Mouse (Mus musculus): ENCODE results near the gene Phlda2.

Gene Phlda2

DNA sequence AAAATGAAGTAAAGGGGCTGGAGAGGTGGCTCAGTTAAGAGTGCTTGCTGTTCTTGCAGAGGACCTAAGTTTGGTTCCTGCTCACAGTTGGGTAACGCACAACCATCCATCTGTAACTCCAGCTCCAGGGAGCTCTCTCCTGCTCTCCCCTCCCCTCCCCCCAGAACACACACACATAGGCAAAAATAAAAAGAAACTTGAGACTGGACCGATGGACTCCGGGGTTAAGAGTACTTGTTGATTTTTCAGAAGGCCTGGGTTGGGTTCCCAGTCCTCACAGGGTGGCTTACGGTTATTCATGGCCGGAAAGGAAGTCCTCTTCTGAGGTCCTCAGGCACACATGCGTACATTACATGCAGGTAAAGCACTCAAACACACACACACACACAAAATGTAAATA, 976 bp upstream of the Phlda2 start:
- no peak for DNase-seq (ENCODE audit: low spot score in 2 of 2)

DNA sequence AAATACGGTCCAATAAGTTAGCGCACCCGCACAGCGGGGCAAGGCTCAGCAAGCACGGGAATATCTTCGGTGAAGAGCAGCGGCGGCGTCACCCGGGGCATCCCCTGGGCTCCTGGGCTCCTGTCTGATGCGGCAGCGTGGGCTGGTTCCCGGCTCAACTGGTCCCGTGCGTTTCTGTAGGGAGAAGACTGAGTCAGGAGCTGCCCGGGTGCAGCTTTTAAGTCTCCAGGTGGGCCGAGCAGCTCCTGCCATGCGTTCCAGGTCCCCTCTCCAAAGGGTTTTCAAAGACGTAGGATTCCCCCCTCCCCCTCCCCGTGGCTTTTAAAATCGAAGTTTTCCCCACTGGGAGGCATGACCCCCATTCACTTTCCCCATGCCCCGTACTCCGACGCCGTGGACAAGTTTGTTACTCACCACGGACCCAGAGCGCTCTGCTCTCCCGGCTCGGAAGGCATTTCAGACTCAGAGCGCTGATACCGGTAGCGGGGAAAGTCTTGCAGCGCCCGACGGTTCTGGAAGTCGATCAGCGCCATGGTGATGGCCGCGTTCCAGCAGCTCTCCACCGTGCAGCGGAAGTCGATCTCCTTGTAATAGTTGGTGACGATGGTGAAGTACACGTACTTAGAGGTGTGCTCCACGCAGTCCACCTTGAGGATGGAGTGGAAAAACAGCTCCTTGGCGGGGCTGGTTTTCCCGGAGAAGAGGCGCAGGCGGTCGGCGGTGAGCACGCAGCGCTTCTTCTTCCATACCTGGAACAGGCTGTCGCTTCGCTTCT, 1.1 kb downstream of the Phlda2 start:
- DNase-seq (ENCODE audit: low spot score in 2 of 2), result peak; percentile 28 to 29

DNA sequence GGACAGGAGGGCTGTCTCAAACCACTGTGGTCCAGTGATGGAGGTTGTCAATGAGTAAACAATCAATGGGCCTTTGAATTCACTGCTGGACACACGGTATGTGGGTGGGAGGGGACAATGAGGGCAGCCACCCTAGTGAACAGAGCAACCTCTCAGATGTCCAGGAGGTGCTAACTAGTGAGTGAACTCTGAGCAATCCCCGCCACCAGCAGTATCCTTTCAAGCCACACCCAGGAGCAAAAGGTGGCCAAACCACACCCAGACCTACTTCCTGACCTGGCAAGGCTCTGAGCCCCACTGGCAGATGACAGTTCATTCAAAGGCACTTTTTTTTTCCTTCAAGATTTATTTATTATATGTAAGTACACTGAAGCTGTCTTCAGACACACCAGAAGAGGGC, 2.0 kb downstream of the Phlda2 start:
- DNase-seq (ENCODE audit: low spot score in 2 of 2), result no peak

DNA sequence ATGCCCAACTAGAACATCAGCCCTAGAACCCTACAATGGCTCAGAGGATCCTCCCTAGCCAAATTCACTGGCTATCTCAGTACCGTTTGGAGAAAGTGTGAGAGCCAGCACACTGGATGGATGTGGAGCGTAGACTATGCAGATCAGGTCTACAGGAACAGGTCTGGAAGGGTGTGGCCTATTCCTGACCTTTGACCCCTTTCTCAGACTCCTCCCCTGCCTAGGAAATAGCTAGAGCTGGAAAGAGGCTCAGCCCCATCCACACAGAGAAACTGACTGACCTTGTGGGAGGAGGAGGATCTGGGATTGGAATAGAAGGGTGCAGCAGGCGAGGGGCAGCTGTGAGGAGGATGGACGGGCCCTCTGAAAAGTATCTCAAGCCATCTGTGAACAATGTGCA, 4.4 kb downstream of the Phlda2 start:
- DNase-seq (ENCODE audit: low spot score in 2 of 2), result no peak

DNA sequence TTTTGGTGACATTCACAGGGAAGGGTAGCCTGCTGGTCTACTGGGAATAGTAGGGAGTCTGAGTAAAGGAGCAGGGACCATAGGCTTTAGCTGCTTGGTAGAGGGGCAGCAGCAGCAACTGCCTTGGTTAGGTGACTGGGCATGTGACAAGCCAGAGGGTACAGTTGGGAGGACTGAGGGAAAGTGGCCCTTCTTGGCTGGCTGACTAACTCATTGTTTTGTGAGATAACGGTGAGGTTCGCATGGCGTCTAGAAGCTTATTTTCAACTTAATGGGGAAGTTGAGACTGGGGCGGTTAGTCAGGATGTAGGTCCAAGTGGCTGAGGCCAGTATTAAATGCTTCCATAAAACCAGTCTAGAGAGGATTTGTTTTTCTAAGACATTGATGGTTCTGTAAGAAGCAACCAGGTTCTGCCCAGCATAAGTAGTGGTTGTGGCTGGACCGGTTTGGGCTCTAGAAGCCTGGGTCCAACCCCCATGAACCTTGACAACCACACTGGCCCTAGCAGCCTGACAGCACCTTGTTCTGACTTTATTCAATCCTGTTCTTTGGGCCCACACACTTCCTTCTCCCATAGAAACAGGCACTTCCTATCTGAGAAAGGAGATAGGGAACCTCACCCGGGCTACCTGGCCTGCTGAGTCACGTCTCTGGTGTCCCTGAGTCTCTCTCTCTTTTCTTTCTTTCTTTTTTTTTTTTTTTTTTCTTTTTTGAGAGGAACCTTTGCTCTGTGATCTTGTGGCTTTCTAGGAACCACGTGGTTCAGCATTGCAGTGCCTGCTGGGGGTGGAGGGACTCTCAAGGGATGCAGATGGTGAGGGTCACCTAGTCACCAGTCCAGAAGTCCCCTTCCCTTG, 7.6 kb downstream of the Phlda2 start:
- DNase-seq (ENCODE audit: low spot score in 2 of 2), result no peak

DNA sequence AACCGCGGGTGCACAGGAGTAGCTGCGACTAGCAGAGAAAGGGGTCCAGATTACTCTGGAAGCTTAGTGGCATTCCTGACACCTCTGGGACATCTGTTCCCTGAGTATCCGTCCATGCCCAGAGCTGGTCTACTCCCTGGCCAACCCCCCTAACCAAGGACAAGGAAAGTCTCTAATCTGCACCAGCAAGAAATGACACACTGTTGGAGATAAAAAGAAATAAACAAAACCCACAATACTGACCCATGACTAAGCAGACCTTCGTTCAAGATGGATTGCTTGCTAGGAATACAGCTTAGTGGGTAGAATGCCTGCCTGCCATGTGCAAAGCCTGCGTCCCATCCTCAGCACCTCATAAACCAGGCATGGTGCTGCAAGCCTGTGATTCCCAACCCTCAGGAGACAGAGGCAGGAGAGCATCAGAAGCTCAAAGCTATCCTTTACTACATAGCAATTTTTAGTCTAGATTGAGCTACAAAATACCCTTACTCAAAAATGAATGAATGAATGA, 9.3 kb downstream of the Phlda2 start:
- DNase-seq (ENCODE audit: low spot score in 2 of 2), result no peak

DNA sequence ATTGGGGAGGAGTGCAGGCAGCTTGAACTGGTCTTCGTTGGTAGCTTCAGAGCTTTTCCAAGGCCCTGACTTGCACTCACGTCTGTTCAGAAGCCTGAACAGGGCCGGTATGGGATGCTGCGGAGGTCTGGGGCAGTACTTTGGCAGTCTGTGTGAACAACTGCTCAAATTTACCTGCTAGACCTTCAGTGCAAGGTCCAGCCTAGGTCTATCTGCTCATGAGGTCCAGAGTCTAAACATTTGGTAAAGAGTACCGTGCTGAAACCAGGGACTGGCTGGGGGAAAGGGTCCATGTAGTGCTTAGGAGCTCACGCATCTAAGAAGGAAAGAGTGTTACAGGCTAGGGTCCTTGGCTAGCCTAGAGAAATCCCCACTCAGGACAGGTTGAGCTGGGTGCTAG, 13.2 kb downstream of the Phlda2 start:
- DNase-seq (ENCODE audit: low spot score in 2 of 2), result no peak

DNA sequence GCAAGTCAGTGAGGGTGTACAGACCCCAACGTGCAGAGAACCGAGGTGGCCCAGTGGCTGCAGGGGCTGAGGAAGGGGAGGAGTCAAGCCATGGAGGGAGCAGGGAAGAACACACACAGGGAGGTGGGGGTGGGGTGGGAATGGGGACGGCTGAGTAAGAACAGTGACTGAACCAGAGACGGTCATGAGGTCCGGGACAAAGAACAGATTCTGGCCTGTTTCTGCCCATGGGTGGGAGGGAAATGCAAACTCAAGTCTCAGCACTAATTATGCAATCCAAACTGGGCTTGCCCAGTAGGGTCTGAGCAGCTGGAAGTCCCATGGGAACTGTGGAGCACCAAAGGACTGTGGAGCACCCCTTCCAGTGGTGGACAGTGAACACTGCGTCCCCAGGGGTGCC, 20.4 kb downstream of the Phlda2 start:
- DNase-seq (ENCODE audit: low spot score in 2 of 2), result no peak

DNA sequence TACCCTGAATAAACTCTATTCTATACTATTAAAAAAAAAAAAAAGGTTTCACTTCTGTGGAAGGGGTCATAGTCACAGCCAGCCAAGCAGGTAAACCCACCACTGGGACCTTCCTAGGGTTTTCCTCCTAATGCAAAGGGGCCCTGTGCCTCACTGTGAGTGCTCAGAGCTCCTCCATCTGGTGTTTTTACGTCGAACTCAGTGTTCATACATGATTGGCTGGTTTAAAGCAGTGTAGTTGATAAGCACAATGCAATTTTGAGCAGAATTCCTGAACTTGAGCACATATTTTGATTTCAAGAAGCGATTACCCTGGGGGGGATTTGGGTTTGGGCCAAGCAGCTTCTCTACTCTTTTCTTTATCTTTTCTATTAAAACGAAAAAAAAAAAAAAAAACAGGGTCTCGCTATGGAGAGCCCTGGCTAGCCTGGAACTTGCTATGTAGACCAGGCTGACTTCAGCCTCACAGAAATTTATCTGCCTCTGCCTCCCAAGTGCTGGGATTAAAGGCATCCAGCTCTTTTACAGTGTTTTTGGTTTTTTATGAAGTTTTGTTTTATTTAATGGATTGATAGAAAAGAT, 21.1 kb downstream of the Phlda2 start:
- DNase-seq (ENCODE audit: low spot score in 2 of 2), result no peak

DNA sequence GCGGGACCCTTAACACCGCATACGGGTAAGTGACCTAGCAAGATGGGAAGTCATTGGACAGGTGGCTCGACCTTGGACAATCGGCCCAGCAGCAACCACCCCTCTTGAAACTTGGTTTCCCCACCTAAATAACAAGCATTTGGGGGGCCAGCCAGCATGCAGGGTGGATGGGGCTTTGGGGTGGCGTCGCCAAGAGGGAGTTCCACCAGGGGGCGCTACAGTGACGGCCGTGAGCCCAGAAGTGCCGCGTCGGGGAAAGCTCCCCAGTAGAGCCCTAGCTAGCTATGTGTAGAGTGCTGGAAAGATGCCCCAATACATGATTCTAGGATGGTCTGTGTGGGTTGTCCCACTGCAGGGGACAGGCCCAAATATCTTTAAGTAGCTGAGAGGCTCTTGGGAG, 22.5 kb downstream of the Phlda2 start:
- DNase-seq (ENCODE audit: low spot score in 2 of 2), result peak in 1 of 2 experiments; percentile 30

DNA sequence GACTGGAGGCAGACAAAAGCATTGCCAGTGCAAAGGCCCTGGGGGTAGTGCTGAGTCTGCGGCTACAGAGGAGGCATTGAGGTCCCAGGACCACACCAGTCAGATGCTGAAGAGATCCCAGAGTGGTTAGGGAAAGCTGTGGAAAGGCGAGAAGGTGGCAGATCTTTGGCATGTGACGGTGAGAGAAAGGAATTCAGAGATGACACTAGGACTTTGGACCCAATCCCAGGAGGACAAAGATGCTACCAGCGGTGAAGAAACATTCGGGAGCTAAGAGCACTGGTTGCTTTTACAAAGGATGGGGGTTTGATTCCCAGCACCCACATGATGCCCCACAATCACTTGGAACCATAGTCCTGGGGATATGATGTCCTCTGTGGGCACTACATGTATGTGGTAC, 25.1 kb downstream of the Phlda2 start:
- DNase-seq (ENCODE audit: low spot score in 2 of 2), result no peak

DNA sequence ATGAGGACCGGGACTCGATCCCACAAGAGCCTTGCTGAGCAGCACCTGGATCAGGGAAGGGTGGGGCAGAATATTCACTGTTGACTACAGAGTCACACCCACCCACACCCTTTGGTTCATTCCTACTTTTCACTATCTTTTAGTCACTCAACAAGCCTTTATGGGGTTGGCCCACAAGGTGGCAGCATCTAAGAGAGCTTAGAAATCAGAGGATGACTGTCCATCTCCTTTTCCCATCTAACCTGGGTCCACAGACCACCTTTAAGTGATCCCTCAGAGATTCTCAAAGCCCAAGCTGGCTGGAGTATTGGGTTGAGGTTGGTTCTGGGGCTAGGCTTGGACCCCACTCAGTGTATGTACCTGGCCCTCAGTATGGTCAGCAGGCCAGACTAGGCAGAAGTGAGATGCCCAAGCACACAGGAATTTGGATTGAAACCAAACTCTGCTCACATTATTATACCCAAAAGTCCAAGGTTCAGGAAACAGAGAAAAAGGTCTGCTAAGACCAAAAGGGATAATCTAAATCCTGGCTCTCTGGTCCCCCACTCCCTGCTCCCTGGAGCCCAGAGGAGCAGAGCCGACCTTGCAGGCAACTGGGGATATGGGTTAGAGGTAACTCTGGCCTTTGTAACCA, 26.1 kb downstream of the Phlda2 start:
- no peak for DNase-seq (ENCODE audit: low spot score in 2 of 2)

DNA sequence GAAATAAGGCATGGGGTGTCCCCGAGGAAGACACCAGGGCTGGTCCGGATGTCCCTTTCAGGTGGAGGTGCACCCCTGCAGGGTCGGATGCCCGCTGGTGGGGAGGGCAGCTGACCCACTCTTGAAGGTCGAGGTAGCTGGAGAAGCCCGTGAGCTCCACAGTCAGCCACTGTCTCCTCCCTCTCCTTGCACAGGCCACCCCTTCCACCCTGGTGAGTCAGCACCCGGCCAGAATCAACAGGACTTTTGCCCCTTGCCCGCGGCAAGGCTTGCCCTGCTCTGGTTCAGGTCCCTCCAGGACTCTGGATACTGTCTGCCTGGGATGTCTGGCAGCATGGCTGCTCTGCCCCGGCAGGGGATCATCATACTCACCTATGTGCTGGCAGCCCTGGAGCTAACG, 27.1 kb downstream of the Phlda2 start:
- no peak for DNase-seq (ENCODE audit: low spot score in 2 of 2)

DNA sequence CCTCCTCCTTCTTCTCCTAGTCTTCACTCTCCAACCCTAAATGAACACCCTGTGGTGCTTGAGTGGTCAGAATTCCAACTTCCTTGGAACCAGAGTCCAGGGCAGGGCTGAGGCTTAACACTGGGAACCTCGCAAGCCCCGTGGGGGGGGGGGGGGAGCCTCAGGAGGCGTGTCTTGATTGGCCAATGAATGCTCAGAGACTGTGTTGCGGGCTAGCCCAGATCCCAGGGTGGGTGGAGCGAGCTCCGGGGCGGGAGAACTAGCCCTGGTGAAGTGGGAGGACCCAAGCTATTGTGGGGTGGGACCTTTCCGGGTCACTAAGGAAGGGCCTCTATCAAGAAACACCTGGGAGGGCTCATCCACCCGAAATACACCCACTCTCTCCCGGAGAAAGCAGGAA, 28.1 kb downstream of the Phlda2 start:
- no peak for DNase-seq (ENCODE audit: low spot score in 2 of 2)

DNA sequence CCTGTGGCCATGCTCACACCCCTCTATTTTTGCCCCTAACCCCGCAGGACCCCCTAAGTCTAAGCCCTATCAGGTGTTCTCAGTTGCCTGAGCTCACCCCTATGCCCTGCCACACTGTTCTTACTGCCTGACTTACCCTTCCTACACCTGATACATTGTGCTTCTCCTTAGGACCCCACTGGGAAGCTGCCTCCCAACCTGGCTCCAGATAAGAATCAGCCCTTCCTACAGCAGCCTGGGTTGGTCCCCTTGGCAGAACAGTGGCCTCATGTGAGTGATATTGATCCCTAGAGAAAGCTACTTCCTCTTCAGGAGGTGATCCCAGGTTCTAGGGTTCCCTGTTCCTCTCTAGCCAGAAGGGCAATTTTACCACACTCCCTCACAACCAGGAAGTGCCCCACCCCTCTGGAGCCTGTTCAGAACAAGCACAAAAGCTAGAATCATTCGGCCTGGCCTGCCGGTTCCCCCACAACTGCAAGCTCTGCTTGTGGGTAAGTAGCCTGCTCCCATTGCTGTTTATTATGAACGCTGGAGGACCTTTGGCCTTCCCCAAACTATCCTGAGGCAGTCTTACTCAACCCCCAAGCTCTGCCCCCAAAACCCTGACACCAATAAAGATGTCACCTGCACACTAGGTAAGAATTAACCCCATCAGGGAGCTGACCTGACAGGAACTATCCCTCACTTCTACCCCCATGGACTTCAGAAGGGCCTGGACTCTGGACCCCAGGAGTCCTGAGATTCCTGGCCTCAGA, 29.4 kb downstream of the Phlda2 start, which contains the start of gene Slc22a18:
TSS of gene Slc22a18 (plus strand) at position 390 of the 755 bp plus-strand sequence.
- DNase-seq (ENCODE audit: low spot score in 2 of 2), result peak; percentile 50 to 60

DNA sequence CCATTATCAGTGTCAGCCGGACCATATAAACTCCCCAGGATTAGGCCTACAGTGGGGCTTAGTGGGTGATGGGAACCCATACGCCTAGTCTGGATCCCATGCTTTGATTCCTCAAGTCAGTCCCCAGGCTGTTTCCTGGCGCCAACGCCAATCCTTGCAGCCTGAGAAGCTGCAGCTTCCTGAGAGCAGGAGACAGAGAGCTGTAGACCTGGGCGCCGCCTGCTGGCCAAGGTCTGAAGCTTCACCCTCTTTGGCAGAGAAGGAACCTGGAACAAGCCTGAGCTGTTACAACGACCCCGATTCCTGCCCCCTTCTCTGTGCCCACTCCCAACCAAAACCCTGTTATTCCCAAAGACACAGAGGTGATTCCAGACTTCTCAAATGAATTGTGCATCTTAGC, 33.0 kb downstream of the Phlda2 start:
- peak in 1 of 2 experiments; percentile 61 for DNase-seq (ENCODE audit: low spot score in 2 of 2)

DNA sequence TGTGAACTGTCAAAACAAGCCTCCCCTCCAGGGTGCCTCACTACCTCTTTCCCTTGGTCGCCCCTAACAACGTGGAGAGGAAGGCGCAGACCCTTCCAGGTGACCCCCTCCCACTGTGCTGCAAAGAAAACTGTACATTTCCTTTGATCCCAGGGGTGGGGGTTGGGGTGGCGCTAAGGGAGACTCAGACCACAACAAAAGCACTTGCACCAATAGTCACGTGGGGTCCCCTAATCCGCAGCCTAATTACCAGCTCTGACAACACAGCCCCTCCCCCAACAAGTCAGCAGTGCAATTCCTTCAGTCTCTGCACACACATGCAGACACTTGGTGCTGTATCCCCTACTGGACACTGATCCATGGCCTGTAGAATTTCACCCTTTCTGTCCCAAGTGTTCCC, 35.2 kb downstream of the Phlda2 start:
- DNase-seq (ENCODE audit: low spot score in 2 of 2), result no peak

DNA sequence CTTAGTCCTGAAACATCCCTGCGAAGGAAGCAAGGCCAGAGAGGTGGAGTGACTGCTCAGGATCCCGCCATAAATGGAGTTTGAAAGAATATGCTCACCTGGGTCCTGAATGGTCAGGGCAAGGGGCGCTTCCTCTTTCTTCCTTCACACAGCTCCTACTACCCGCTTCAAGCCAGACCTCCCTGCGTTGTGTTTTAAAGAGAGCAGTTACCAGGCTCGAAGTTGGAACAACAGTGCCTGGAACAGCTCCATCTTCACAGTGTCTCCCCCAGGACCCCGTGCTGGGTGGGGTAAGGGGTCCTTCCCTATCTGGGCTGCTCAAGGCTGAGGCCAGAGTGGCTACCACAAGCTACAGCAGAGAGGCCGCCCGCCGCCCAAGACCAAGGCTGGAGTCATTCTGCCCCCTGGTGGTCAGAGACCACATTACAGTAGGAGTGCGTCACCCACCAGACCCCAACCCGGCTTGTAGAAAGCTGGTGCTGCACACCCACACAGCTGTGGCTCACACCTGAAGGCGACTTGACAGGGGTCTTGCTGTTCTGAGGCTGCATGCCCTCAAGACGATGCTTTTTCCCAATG, 36.8 kb downstream of the Phlda2 start:
- DNase-seq (ENCODE audit: low spot score in 2 of 2), result peak; percentile 66 to 80

DNA sequence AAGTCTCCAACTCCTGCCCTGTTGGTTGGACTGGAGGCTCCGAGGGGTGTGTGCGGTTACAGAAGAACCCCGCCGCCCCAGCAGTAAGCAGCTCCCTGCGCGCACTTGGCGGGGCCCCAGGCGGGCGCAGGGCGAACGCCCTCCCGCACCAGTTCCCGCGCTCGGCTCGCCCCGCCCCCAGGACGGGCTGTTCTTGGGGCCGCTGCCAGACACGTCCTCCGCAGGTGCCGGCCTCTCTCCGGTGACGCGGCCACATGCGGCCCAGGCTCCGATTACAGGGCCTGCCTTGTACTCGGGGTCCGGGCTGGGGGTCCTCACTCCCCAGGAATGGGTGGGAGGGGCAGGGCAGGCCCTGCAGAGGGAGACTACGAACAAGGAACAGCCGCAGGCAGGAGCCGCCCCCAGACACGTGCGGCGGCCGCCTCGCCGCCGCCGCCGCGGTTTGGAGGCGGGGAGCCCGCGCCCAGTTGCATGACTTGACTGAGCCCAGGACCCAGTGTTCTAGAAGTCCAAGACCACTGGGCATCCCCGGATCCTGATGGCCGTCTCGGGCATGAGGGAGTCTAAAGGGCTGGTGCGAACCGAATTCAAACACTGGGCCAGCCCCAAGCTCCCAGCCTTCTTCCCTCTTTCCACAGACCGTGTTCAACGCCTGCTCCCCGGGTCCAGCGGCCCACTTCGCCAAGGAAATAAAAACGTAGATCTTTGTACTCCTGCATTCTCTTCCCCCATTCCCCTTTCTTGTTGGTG, 38.0 kb downstream of the Phlda2 start:
- peak in 1 of 2 experiments; percentile 31 for DNase-seq (ENCODE audit: low spot score in 2 of 2)

DNA sequence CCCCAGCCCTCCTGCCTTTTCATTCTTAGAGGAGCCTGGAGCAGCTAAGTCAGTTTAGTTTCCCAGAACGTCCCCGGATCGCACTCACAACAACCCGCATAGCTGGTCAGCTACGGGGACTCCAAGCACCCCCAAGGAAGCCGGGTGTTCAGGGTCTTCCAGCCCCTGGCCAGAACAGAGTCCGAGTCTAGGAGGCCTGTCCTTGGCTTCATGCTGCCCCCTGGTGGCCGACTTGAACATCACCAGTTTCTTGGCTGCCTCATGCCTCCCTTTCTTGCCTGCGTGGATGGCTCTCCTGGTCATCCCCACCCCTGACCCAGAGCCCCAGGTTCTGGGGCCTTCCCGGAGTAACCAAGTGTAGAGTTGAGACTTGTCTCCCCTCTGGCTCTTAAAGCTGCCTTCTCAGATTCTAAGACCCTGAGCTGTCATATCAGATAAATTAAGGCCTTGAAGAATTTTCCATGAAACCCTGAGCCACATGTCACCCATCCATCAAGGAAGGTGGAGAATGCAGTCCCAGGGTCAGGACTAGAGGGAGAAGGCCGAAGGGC, 39.0 kb downstream of the Phlda2 start:
- DNase-seq (ENCODE audit: low spot score in 2 of 2), result peak; percentile 56 to 71

Measured in heart, adult 9 months (tissue).